Mouse (Mus musculus) layer of hippocampus, adult 9-10 months (tissue): ENCODE measurements at regions not wholly inside any gene's neighbourhood (a gene's known extent, or its start where the extent isn't known, plus 50 kb on each side); places are given as distances from the start of the nearest gene placed in this dataset.

Source experiments
- DNase-seq: peaks from one replicate; pipeline ENCODE4 v3.0.0; 2022; ENCODE audit warnings: low spot score

GRCm38 (mm10) chr14:25231881-25232280, 227.1 kb upstream of the Zmiz1 start:
- DNase-seq, result no peak

- DNase-seq, result no peak
Observed at GRCm38 (mm10) chr14:25236421-25236973, 222.5 kb upstream of the Zmiz1 start.

GRCm38 (mm10) chr14:25239335-25239960, 219.5 kb upstream of the Zmiz1 start:
- no peak for DNase-seq

- no peak for DNase-seq
Observed at GRCm38 (mm10) chr14:25242753-25243152, 216.2 kb upstream of the Zmiz1 start.

GRCm38 (mm10) chr14:25243289-25243688, 215.7 kb upstream of the Zmiz1 start:
- no peak for DNase-seq

- DNase-seq, result no peak
Observed at GRCm38 (mm10) chr14:25243698-25244097, 215.3 kb upstream of the Zmiz1 start.

GRCm38 (mm10) chr14:25244841-25245240, 214.1 kb upstream of the Zmiz1 start:
- no peak for DNase-seq

- DNase-seq, result no peak
Observed at GRCm38 (mm10) chr14:25245691-25246090, 213.3 kb upstream of the Zmiz1 start.

GRCm38 (mm10) chr14:25248941-25249340, 210.0 kb upstream of the Zmiz1 start:
- no peak for DNase-seq

- no peak for DNase-seq
Observed at GRCm38 (mm10) chr14:25253016-25253850, 205.8 kb upstream of the Zmiz1 start.

GRCm38 (mm10) chr14:25263121-25263520, 195.9 kb upstream of the Zmiz1 start:
- DNase-seq, result no peak

GRCm38 (mm10) chr14:25266846-25267245, 192.1 kb upstream of the Zmiz1 start:
- DNase-seq, result no peak

- DNase-seq, result no peak
Observed at GRCm38 (mm10) chr14:25268090-25268631, 190.8 kb upstream of the Zmiz1 start.

GRCm38 (mm10) chr14:25270227-25270876, 188.6 kb upstream of the Zmiz1 start:
- DNase-seq, result no peak

- DNase-seq, result no peak
Observed at GRCm38 (mm10) chr14:25272366-25273156, 186.4 kb upstream of the Zmiz1 start.

- DNase-seq, result no peak
Observed at GRCm38 (mm10) chr14:25279751-25280150, 179.2 kb upstream of the Zmiz1 start.

GRCm38 (mm10) chr14:25292557-25292956, 166.4 kb upstream of the Zmiz1 start:
- DNase-seq, result no peak

GRCm38 (mm10) chr14:25294226-25294625, 164.8 kb upstream of the Zmiz1 start:
- no peak for DNase-seq

GRCm38 (mm10) chr14:25295688-25296350, 163.2 kb upstream of the Zmiz1 start:
- no peak for DNase-seq

GRCm38 (mm10) chr14:25299673-25300190, 159.3 kb upstream of the Zmiz1 start:
- no peak for DNase-seq
